Mouse (Mus musculus) forebrain, embryonic 10.5 days (tissue): ENCODE measurements around the gene Plekhn1. TPM values are rescaled to one million over a fixed set of nuclear protein-coding genes. Genes with fewer than 3 reads are reported as not detected.

Experiments used
- DNase-seq: peaks from one replicate; pipeline ENCODE4 v3.0.0-alpha.2; 2017; ENCODE audit warnings: low spot score; ENCODE audit errors: extremely low spot score
- H3K27ac ChIP-seq: fragments of 300-500 bp; sonication (generic); 2 replicates; pipeline ENCODE4 v1.5.1; 2016; ENCODE audit warnings: mild to moderate bottlenecking
- H3K27me3 ChIP-seq: fragments of 300-500 bp; sonication (generic); 2 replicates; pipeline ENCODE4 v1.6.1; 2016; ENCODE audit warnings: mild to moderate bottlenecking; ENCODE audit not compliant: poor library complexity, severe bottlenecking
- H3K36me3 ChIP-seq: fragments of 300-500 bp; sonication (generic); replicated peaks from 2 replicates; pipeline ENCODE4 v1.6.1; 2016; ENCODE audit warnings: mild to moderate bottlenecking, moderate library complexity
- H3K4me1 ChIP-seq: fragments of 300-500 bp; sonication (generic); 2 replicates; pipeline ENCODE4 v1.6.1; 2016
- H3K4me3 ChIP-seq: fragments of 300-500 bp; sonication (generic); 2 replicates; pipeline ENCODE4 v1.5.1; 2016; ENCODE audit warnings: mild to moderate bottlenecking, moderate library complexity
- H3K9me3 ChIP-seq: fragments of 300-500 bp; sonication (generic); 2 replicates; pipeline ENCODE4 v1.6.1; 2016; ENCODE audit warnings: mild to moderate bottlenecking, moderate library complexity
- WGBS: fragments of 180-500 bp; shearing (Covaris S2); methylation state at CpG from one replicate; pipeline ENCODE4 v1.1.7; 2016; 5-methylcytosine and 5-hydroxymethylcytosine counted together
- polyA plus RNA-seq: library from polyadenylated mRNA; unstranded; fragments of >200 nt; fragmentation: Nextera tagmentation; extraction: Ambion mirVana; gene quantifications from 2 replicates; pipeline ENCODE4 v1.2.1, GENCODE M21; 2016

Plekhn1 gene
- polyA plus RNA-seq, 1 experiment from 2014 or later, result 21.9 TPM

GRCm38 (mm10) chr4:156192421-156193199, 42.0 kb downstream of the Plekhn1 start:
- Histone ChIP-seq H3K4me1 (peaks cover 93% of the 10 kb centered on the region), H3K9me3 (no peaks in the 10 kb centered on the region), H3K36me3 (peaks cover 66% of the 10 kb centered on the region), H3K27me3 (no peaks in the 10 kb centered on the region), H3K27ac (peak overlapping the region; percentile 56), H3K4me3 (peak overlapping the region; percentile 92)
- DNase-seq, result no peak
- 59% methylated on average over 8 of the region's 8 CpGs for WGBS

- Histone ChIP-seq H3K36me3 (peaks cover 82% of the 10 kb centered on the region), H3K9me3 (no peaks in the 10 kb centered on the region), H3K4me3 (peak overlapping the region; percentile 52), H3K27me3 (no peaks in the 10 kb centered on the region), H3K4me1 (peaks cover 99% of the 10 kb centered on the region), H3K27ac (peak overlapping the region; percentile 89)
- 1% methylated on average over 6 of the region's 6 CpGs for WGBS
- peak; percentile 72 for DNase-seq
Observed at GRCm38 (mm10) chr4:156188811-156189323, 45.8 kb downstream of the Plekhn1 start.

- H3K4me3 ChIP-seq, result peak overlapping the region; percentile 52
- peak overlapping the region; percentile 89 for H3K27ac ChIP-seq
- DNase-seq, result no peak
- H3K27me3 ChIP-seq, result no peaks in the 10 kb centered on the region
- no peaks in the 10 kb centered on the region for H3K9me3 ChIP-seq
- 41% methylated on average over 5 of the region's 5 CpGs for WGBS
- peaks cover 99% of the 10 kb centered on the region for H3K4me1 ChIP-seq
- H3K36me3 ChIP-seq, result peaks cover 82% of the 10 kb centered on the region
Observed at GRCm38 (mm10) chr4:156188162-156188810, 46.4 kb downstream of the Plekhn1 start.

- no peaks in the 10 kb centered on the region for H3K27me3 ChIP-seq
- peak overlapping the region; percentile 89 for H3K27ac ChIP-seq
- peak; percentile 74 for DNase-seq
- H3K4me3 ChIP-seq, result peak overlapping the region; percentile 52
- peaks cover 82% of the 10 kb centered on the region for H3K36me3 ChIP-seq
- 4% methylated on average over 31 of the region's 31 CpGs for WGBS
- H3K9me3 ChIP-seq, result no peaks in the 10 kb centered on the region
- peaks cover 79% of the 10 kb centered on the region for H3K4me1 ChIP-seq
Observed at GRCm38 (mm10) chr4:156185950-156186850, 48.5 kb downstream of the Plekhn1 start.

- peak overlapping the region; percentile 89 for H3K27ac ChIP-seq
- H3K9me3 ChIP-seq, result no peaks in the 10 kb centered on the region
- no peak for DNase-seq
- H3K4me3 ChIP-seq, result peak overlapping the region; percentile 52
- WGBS, result 69% methylated on average over 13 of the region's 13 CpGs
- H3K36me3 ChIP-seq, result peaks cover 82% of the 10 kb centered on the region
- no peaks in the 10 kb centered on the region for H3K27me3 ChIP-seq
- H3K4me1 ChIP-seq, result peaks cover 72% of the 10 kb centered on the region
Observed at GRCm38 (mm10) chr4:156185456-156185949, 49.2 kb downstream of the Plekhn1 start.

GRCm38 (mm10) chr4:156184291-156184954, 50.2 kb downstream of the Plekhn1 start:
- peak overlapping the region; percentile 52; the same call in 1 of the 2 replicates for H3K4me3 ChIP-seq
- H3K4me1 ChIP-seq, result peaks cover 62% of the 10 kb centered on the region

GRCm38 (mm10) chr4:156183747-156184146, 50.9 kb downstream of the Plekhn1 start:
- Histone ChIP-seq H3K27ac (no peak overlapping the region), H3K4me3 (peak overlapping the region; percentile 14; the same call in 1 of the 2 replicates), H3K27me3 (no peaks in the 10 kb centered on the region), H3K36me3 (peaks cover 89% of the 10 kb centered on the region), H3K4me1 (peaks cover 55% of the 10 kb centered on the region), H3K9me3 (no peaks in the 10 kb centered on the region)
- no peak for DNase-seq
- WGBS, result 90% methylated on average over 5 of the region's 5 CpGs

More at GRCm38 (mm10) chr4:156184291-156184954, 50.2 kb downstream of the Plekhn1 start:
- H3K27ac ChIP-seq, result peak overlapping the region; percentile 89
- no peak for DNase-seq
- H3K27me3 ChIP-seq, result no peaks in the 10 kb centered on the region
- WGBS, result 84% methylated on average over 7 of the region's 7 CpGs
- H3K9me3 ChIP-seq, result no peaks in the 10 kb centered on the region
- peaks cover 82% of the 10 kb centered on the region for H3K36me3 ChIP-seq

- H3K9me3 ChIP-seq, result no peaks in the 10 kb centered on the region
- 95% methylated on average over 9 of the region's 9 CpGs for WGBS
- no peak overlapping the region for H3K4me3 ChIP-seq
- no peaks in the 10 kb centered on the region for H3K27me3 ChIP-seq
- no peak overlapping the region for H3K27ac ChIP-seq
- H3K36me3 ChIP-seq, result peaks cover 100% of the 10 kb centered on the region
- no peak for DNase-seq
- H3K4me1 ChIP-seq, result no peaks in the 10 kb centered on the region
Observed at GRCm38 (mm10) chr4:156177630-156178029, 57.0 kb downstream of the Plekhn1 start.

- H3K27me3 ChIP-seq, result no peaks in the 10 kb centered on the region
- WGBS, result 97% methylated on average over 11 of the region's 11 CpGs
- no peak for DNase-seq
Observed at GRCm38 (mm10) chr4:156171828-156172227, 62.8 kb downstream of the Plekhn1 start.

More at GRCm38 (mm10) chr4:156171828-156172227, 62.8 kb downstream of the Plekhn1 start:
- no peak overlapping the region for H3K4me3 ChIP-seq
- peaks cover 100% of the 10 kb centered on the region for H3K36me3 ChIP-seq
- H3K9me3 ChIP-seq, result no peaks in the 10 kb centered on the region
- no peak overlapping the region for H3K27ac ChIP-seq
- H3K4me1 ChIP-seq, result no peaks in the 10 kb centered on the region
